Mouse (Mus musculus) gastrocnemius, postnatal 14 days (tissue): ENCODE measurements around the gene Mbd3. TPM values are rescaled to one million over a fixed set of nuclear protein-coding genes. Genes with fewer than 3 reads are reported as not detected.
A peak's percentile ranks its signal among the peaks of the same experiment; 100 is the strongest.

Experiments used
- DNase-seq: peaks from one replicate; pipeline ENCODE4 v3.0.0; 2021; ENCODE audit warnings: mixed read lengths
- intact Hi-C: fragments of 180-260 bp; cut with DNase I; formaldehyde crosslinking; loops from one replicate; pipeline ENCODE4 v1.15.1; 2025; ENCODE audit warnings: low total_unique reads
- total RNA-seq, 2 experiments: library from RNA; stranded (reverse); gene quantifications; 2 replicates each; pipeline ENCODE4 v1.2.3; 2021

Mbd3 gene
- total RNA-seq, 2 experiments from 2014 or later, result 81.0 to 102 TPM

GRCm38 (mm10) chr10:80430375-80430980, 31.1 kb upstream of the Mbd3 start:
- DNase-seq, result no peak
- intact Hi-C loops, result no loop called here

- intact Hi-C loops, result no loop called here
- no peak for DNase-seq
Measured at GRCm38 (mm10) chr10:80429800-80430199, 30.4 kb upstream of the Mbd3 start.

- intact Hi-C loops, result no loop called here
- DNase-seq, result no peak
Measured at GRCm38 (mm10) chr10:80425041-80425440, 25.7 kb upstream of the Mbd3 start.

GRCm38 (mm10) chr10:80423562-80423961, 24.2 kb upstream of the Mbd3 start:
- intact Hi-C loops, result no loop called here
- no peak for DNase-seq

GRCm38 (mm10) chr10:80421651-80422472, 22.5 kb upstream of the Mbd3 start:
- intact Hi-C loops, result no loop called here
- DNase-seq, result no peak

GRCm38 (mm10) chr10:80421208-80421607, 21.9 kb upstream of the Mbd3 start:
- intact Hi-C loops, result no loop called here
- no peak for DNase-seq

GRCm38 (mm10) chr10:80420729-80421128, 21.4 kb upstream of the Mbd3 start:
- intact Hi-C loops, result no loop called here
- no peak for DNase-seq

- intact Hi-C loops, result no loop called here
- DNase-seq, result no peak
Measured at GRCm38 (mm10) chr10:80419419-80419818, 20.1 kb upstream of the Mbd3 start.

GRCm38 (mm10) chr10:80418311-80418710, 19.0 kb upstream of the Mbd3 start:
- DNase-seq, result peak; percentile 43
- intact Hi-C loops, result no loop called here

GRCm38 (mm10) chr10:80417841-80418240, 18.5 kb upstream of the Mbd3 start:
- intact Hi-C loops, result no loop called here

GRCm38 (mm10) chr10:80417371-80417770, 18.0 kb upstream of the Mbd3 start:
- DNase-seq, result no peak
- intact Hi-C loops, result no loop called here

More at GRCm38 (mm10) chr10:80417841-80418240, 18.5 kb upstream of the Mbd3 start:
- DNase-seq, result no peak

GRCm38 (mm10) chr10:80415566-80415965, 16.2 kb upstream of the Mbd3 start:
- no peak for DNase-seq
- intact Hi-C loops, result no loop called here

- peak; percentile 67 for DNase-seq
- intact Hi-C loops, result no loop called here
Measured at GRCm38 (mm10) chr10:80412656-80413541, 13.5 kb upstream of the Mbd3 start.

- DNase-seq, result no peak
- intact Hi-C loops, result no loop called here
Measured at GRCm38 (mm10) chr10:80407924-80408323, 8.6 kb upstream of the Mbd3 start.

GRCm38 (mm10) chr10:80406684-80407501, 7.5 kb upstream of the Mbd3 start, which contains the start of gene Uqcr11:
Gene Uqcr11, minus strand, starts transcription at chr10:80406830.
- intact Hi-C loops, result no loop called here
- DNase-seq, result peak; percentile 92

- no peak for DNase-seq
- intact Hi-C loops, result no loop called here
Measured at GRCm38 (mm10) chr10:80405481-80406173, 6.3 kb upstream of the Mbd3 start.

- intact Hi-C loops, result no loop called here
- DNase-seq, result no peak
Measured at GRCm38 (mm10) chr10:80403044-80403692, 3.8 kb upstream of the Mbd3 start.

- no peak for DNase-seq
- intact Hi-C loops, result no loop called here
Measured at GRCm38 (mm10) chr10:80400704-80401161, 1.4 kb upstream of the Mbd3 start.
